ENCODE assay signal across 13 mouse cellular contexts in genomic region chr10:25999291-25999930, GRCm38 (mm10).
DNase-seq lines count a peak whose midpoint lies in the region; ATAC-seq and TF ChIP-seq lines count a peak whose summit lies in the region.
"Had no signal": no experiment of that assay in that cellular context is flagged by ENCODE, and none has a peak within 500 bp of the region (broad histone marks: within the 10 kb centered on the region; RNA-seq: fewer than 3 reads in every experiment).

No protein-coding gene starts in this region.

- no peaks in the 10 kb centered on the region for H3K27me3 ChIP-seq in hindbrain, embryonic 11.5 days (ENCODE audit: control insufficient read depth, insufficient read depth, low read length)
- H3K27me3 ChIP-seq in hindbrain, embryonic 13.5 days = no peaks in the 10 kb centered on the region
- H3K27me3 ChIP-seq: liver, embryonic 15.5 days had no signal

- no peak overlapping the region for H3K9ac ChIP-seq in hindbrain, embryonic 11.5 days (ENCODE audit: low read depth, low read length)
- no peak overlapping the region for H3K9ac ChIP-seq in hindbrain, embryonic 13.5 days
- H3K9ac ChIP-seq: liver, embryonic 15.5 days had no signal

- TF ChIP-seq CTCF in layer of hippocampus, adult 2 months (conservative IDR thresholded peaks at IDR 0.05) = no peak

- no peak overlapping the region for H3K4me2 ChIP-seq in hindbrain, embryonic 11.5 days (replicated peaks; ENCODE audit: low read depth, low read length)
- H3K4me2 ChIP-seq in hindbrain, embryonic 13.5 days = no peak overlapping the region
- H3K4me2 ChIP-seq: liver, embryonic 15.5 days had no signal

- ATAC-seq in hindbrain, embryonic 11.5 days (ENCODE audit: low FRiP score) = no peak
- ATAC-seq in hindbrain, embryonic 13.5 days (ENCODE audit: low FRiP score) = no peak
- no peak for ATAC-seq in megakaryocyte-erythroid progenitor cell, adult 5-6 weeks (replicated peaks; ENCODE audit: low FRiP score, low TSS enrichment, poor library complexity, severe bottlenecking)
- ATAC-seq: CD4-positive, CD25-positive, alpha-beta regulatory T cell, adult 4 months; forebrain, embryonic 14.5 days had no signal

- no peaks in the 10 kb centered on the region for H3K4me1 ChIP-seq in hindbrain, embryonic 11.5 days (replicated peaks; ENCODE audit: control insufficient read depth, insufficient read depth, low read length)
- H3K4me1 ChIP-seq in hindbrain, embryonic 13.5 days (replicated peaks) = no peaks in the 10 kb centered on the region
- H3K4me1 ChIP-seq: liver, embryonic 15.5 days had no signal

- no peaks in the 10 kb centered on the region for H3K9me3 ChIP-seq in hindbrain, embryonic 11.5 days (ENCODE audit: control insufficient read depth, low read length)
- H3K9me3 ChIP-seq in hindbrain, embryonic 13.5 days = no peaks in the 10 kb centered on the region
- H3K9me3 ChIP-seq: liver, embryonic 15.5 days had no signal

- no peaks in the 10 kb centered on the region for H3K36me3 ChIP-seq in hindbrain, embryonic 11.5 days (ENCODE audit: control insufficient read depth, insufficient read depth, low read length)
- H3K36me3 ChIP-seq in hindbrain, embryonic 13.5 days = no peaks in the 10 kb centered on the region
- H3K36me3 ChIP-seq: liver, embryonic 15.5 days had no signal

- peak; percentile 6 for DNase-seq in hindbrain, embryonic 11.5 days (ENCODE audit: low spot score)
- peak; percentile 92 for DNase-seq in Muller cell, postnatal 12 days (ENCODE audit: inconsistent ontology term)
- peak; percentile 43 for DNase-seq in cerebellum, adult 11-12 months
- DNase-seq in layer of hippocampus, adult 2 months (ENCODE audit: low spot score in 2 of 2) = peak; percentile 40 to 44
- no peak for DNase-seq in right cerebral cortex, adult 2 months (ENCODE audit: low spot score in 2 of 2)
- DNase-seq: gastrocnemius, postnatal 36 days; kidney, adult 8-10 months; thymus, adult 2 months had no signal

- H3K27ac ChIP-seq in hindbrain, embryonic 11.5 days (ENCODE audit: low read depth, low read length) = no peak overlapping the region
- no peak overlapping the region for H3K27ac ChIP-seq in hindbrain, embryonic 13.5 days
- peak overlapping the region; percentile 61 for H3K27ac ChIP-seq in layer of hippocampus, adult 2 months
- H3K27ac ChIP-seq: liver, embryonic 15.5 days had no signal

- no peak overlapping the region for H3K4me3 ChIP-seq in hindbrain, embryonic 11.5 days (ENCODE audit: low read depth, low read length)
- H3K4me3 ChIP-seq in hindbrain, embryonic 13.5 days = no peak overlapping the region
- no peak overlapping the region for H3K4me3 ChIP-seq in layer of hippocampus, adult 2 months
- H3K4me3 ChIP-seq: liver, embryonic 15.5 days had no signal

- WGBS in hindbrain, embryonic 11.5 days = 78% methylated on average over 5 of the region's 5 CpGs
- 80% methylated on average over 5 of the region's 5 CpGs for WGBS in hindbrain, embryonic 13.5 days

Comparison
In these comparisons a context has a peak if more than half of its experiments do, and no peak if none do; other contexts are left out.
1. DNase-seq: peak in hindbrain, embryonic 11.5 days (single experiment), Muller cell, postnatal 12 days (single experiment), cerebellum, adult 11-12 months (single experiment) and layer of hippocampus, adult 2 months (2 of 2); none in right cerebral cortex, adult 2 months (0 of 2).